Mouse (Mus musculus): ENCODE data around the gene Trappc6b. TPM values are rescaled to one million over a fixed set of nuclear protein-coding genes. Genes with fewer than 3 reads are reported as not detected.

Trappc6b gene
- polyA plus RNA-seq, 1 experiment from 2014 or later = 69.3 TPM

GRCm38 (mm10) chr12:59032101-59032500 is 29.2 kb downstream of the Trappc6b start:
- Histone ChIP-seq H3K36me3 (ENCODE audit: control insufficient read depth, insufficient read depth, low read length) (peaks cover 20% of the 10 kb centered on the region), H3K9ac (ENCODE audit: low read length) (no peak overlapping the region), H3K4me1 (ENCODE audit: control insufficient read depth in 2 of 2, insufficient read depth in 2 of 2, low read length in 2 of 2) (no peaks in the 10 kb centered on the region), H3K27me3 (ENCODE audit: control insufficient read depth, insufficient read depth, low read length) (no peaks in the 10 kb centered on the region), H3K4me3 (ENCODE audit: control insufficient read depth in 1 of 2, insufficient read depth in 1 of 2, low read depth in 1 of 2, low read length in 2 of 2) (no peak overlapping the region), H3K4me2 (ENCODE audit: low read length) (no peak overlapping the region), H3K27ac (replicated peaks in 1 of 2; ENCODE audit: control insufficient read depth in 1 of 2, insufficient read depth in 1 of 2, low read depth in 2 of 2, low read length in 2 of 2) (no peak overlapping the region), H3K9me3 (ENCODE audit: control insufficient read depth, low read length) (no peaks in the 10 kb centered on the region)
- no peak for ATAC-seq (ENCODE audit: insufficient number of reproducible peaks, insufficient read depth, low FRiP score, low read depth)
- whole genome bisulfite sequencing = 66% methylated on average over 5 of the region's 5 CpGs

GRCm38 (mm10) chr12:59021306-59021705 is 40.0 kb downstream of the Trappc6b start:
- Histone ChIP-seq H3K27me3 (ENCODE audit: control insufficient read depth, insufficient read depth, low read length) (no peaks in the 10 kb centered on the region), H3K4me3 (ENCODE audit: control insufficient read depth in 1 of 2, insufficient read depth in 1 of 2, low read depth in 1 of 2, low read length in 2 of 2) (no peak overlapping the region), H3K9ac (ENCODE audit: low read length) (no peak overlapping the region), H3K36me3 (ENCODE audit: control insufficient read depth, insufficient read depth, low read length) (peaks cover 81% of the 10 kb centered on the region), H3K9me3 (ENCODE audit: control insufficient read depth, low read length) (no peaks in the 10 kb centered on the region), H3K4me2 (ENCODE audit: low read length) (no peak overlapping the region), H3K4me1 (ENCODE audit: control insufficient read depth in 2 of 2, insufficient read depth in 2 of 2, low read length in 2 of 2) (no peaks in the 10 kb centered on the region), H3K27ac (replicated peaks in 1 of 2; ENCODE audit: control insufficient read depth in 1 of 2, insufficient read depth in 1 of 2, low read depth in 2 of 2, low read length in 2 of 2) (no peak overlapping the region)
- 92% methylated on average over 4 of the region's 4 CpGs for WGBS
- ATAC-seq (ENCODE audit: insufficient number of reproducible peaks, insufficient read depth, low FRiP score, low read depth) = no peak

DNA sequence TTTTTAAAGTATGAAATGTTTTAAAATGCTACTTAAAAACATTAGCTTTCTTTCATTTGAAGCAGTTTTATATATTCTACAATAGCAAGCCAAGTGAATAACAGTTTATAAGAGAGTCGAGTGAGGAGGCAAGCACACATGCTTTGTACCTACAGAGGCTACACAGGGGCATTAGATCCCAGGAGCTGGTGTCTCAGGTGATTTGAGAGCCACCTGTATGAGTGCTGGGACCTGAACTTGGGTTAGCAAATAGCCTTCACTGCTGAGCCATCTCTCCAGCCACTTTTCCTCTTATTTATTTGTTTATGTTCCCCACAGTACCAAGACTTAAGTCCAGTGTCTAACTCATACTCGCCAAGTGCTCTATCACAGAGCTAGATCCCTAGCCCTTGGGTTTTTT is 41.4 kb downstream of the Trappc6b start:
- Histone ChIP-seq H3K27ac (replicated peaks in 1 of 2; ENCODE audit: control insufficient read depth in 1 of 2, insufficient read depth in 1 of 2, low read depth in 2 of 2, low read length in 2 of 2) (no peak overlapping the region), H3K4me3 (ENCODE audit: control insufficient read depth in 1 of 2, insufficient read depth in 1 of 2, low read depth in 1 of 2, low read length in 2 of 2) (no peak overlapping the region), H3K9ac (ENCODE audit: low read length) (no peak overlapping the region), H3K27me3 (ENCODE audit: control insufficient read depth, insufficient read depth, low read length) (no peaks in the 10 kb centered on the region), H3K4me1 (ENCODE audit: control insufficient read depth in 2 of 2, insufficient read depth in 2 of 2, low read length in 2 of 2) (no peaks in the 10 kb centered on the region), H3K36me3 (ENCODE audit: control insufficient read depth, insufficient read depth, low read length) (peaks cover 73% of the 10 kb centered on the region), H3K9me3 (ENCODE audit: control insufficient read depth, low read length) (no peaks in the 10 kb centered on the region), H3K4me2 (ENCODE audit: low read length) (no peak overlapping the region)
- no peak for ATAC-seq (ENCODE audit: insufficient number of reproducible peaks, insufficient read depth, low FRiP score, low read depth)
- 93% methylated on average over 2 of the region's 2 CpGs for WGBS

GRCm38 (mm10) chr12:59017970-59018369 is 43.3 kb downstream of the Trappc6b start:
- H3K4me2 ChIP-seq (ENCODE audit: low read length) = no peak overlapping the region
- ATAC-seq (ENCODE audit: insufficient number of reproducible peaks, insufficient read depth, low FRiP score, low read depth) = no peak
- WGBS = 93% methylated on average over 8 of the region's 8 CpGs
- no peaks in the 10 kb centered on the region for H3K4me1 ChIP-seq (ENCODE audit: control insufficient read depth in 2 of 2, insufficient read depth in 2 of 2, low read length in 2 of 2)
- no peaks in the 10 kb centered on the region for H3K9me3 ChIP-seq (ENCODE audit: control insufficient read depth, low read length)
- H3K9ac ChIP-seq (ENCODE audit: low read length) = no peak overlapping the region
- no peaks in the 10 kb centered on the region for H3K27me3 ChIP-seq (ENCODE audit: control insufficient read depth, insufficient read depth, low read length)
- H3K36me3 ChIP-seq (ENCODE audit: control insufficient read depth, insufficient read depth, low read length) = peaks cover 65% of the 10 kb centered on the region
- no peak overlapping the region for H3K27ac ChIP-seq (replicated peaks in 1 of 2; ENCODE audit: control insufficient read depth in 1 of 2, insufficient read depth in 1 of 2, low read depth in 2 of 2, low read length in 2 of 2)
- H3K4me3 ChIP-seq (ENCODE audit: control insufficient read depth in 1 of 2, insufficient read depth in 1 of 2, low read depth in 1 of 2, low read length in 2 of 2) = no peak overlapping the region

GRCm38 (mm10) chr12:59013234-59013633 is 48.0 kb downstream of the Trappc6b start, which contains the start of gene Gemin2:
Gemin2 (plus strand) TSS chr12:59013393.
- H3K9ac ChIP-seq (ENCODE audit: low read length) = peak within 1 kb of the TSS; percentile 88
- WGBS = under 1% methylated on average over 28 of the region's 28 CpGs
- no peaks in the 10 kb centered on the region for H3K27me3 ChIP-seq (ENCODE audit: control insufficient read depth, insufficient read depth, low read length)
- H3K27ac ChIP-seq (replicated peaks in 1 of 2; ENCODE audit: control insufficient read depth in 1 of 2, insufficient read depth in 1 of 2, low read depth in 2 of 2, low read length in 2 of 2) = peak within 1 kb of the TSS; percentile 92
- H3K4me1 ChIP-seq (ENCODE audit: control insufficient read depth in 2 of 2, insufficient read depth in 2 of 2, low read length in 2 of 2) = peaks cover 3 to 28% of the 10 kb centered on the region in 2 experiments; a peak in 3 of 4 replicates
- peak within 1 kb of the TSS; percentile 57 to 88 for H3K4me3 ChIP-seq (ENCODE audit: control insufficient read depth in 1 of 2, insufficient read depth in 1 of 2, low read depth in 1 of 2, low read length in 2 of 2)
- H3K9me3 ChIP-seq (ENCODE audit: control insufficient read depth, low read length) = no peaks in the 10 kb centered on the region
- peak within 1 kb of the TSS; percentile 89 for H3K4me2 ChIP-seq (ENCODE audit: low read length)
- peak; percentile 75 for ATAC-seq (ENCODE audit: insufficient number of reproducible peaks, insufficient read depth, low FRiP score, low read depth)
- peaks cover 23% of the 10 kb centered on the region for H3K36me3 ChIP-seq (ENCODE audit: control insufficient read depth, insufficient read depth, low read length)

- H3K27ac ChIP-seq (replicated peaks in 1 of 2; ENCODE audit: control insufficient read depth in 1 of 2, insufficient read depth in 1 of 2, low read depth in 2 of 2, low read length in 2 of 2) = peak overlapping the region; percentile 92
- no peaks in the 10 kb centered on the region for H3K9me3 ChIP-seq (ENCODE audit: control insufficient read depth, low read length)
- H3K4me3 ChIP-seq (ENCODE audit: control insufficient read depth in 1 of 2, insufficient read depth in 1 of 2, low read depth in 1 of 2, low read length in 2 of 2) = peak overlapping the region; percentile 57 to 88; a peak in 3 of 4 replicates
- whole genome bisulfite sequencing = 3% methylated on average over 7 of the region's 7 CpGs
- H3K4me2 ChIP-seq (ENCODE audit: low read length) = peak overlapping the region; percentile 89
- no peaks in the 10 kb centered on the region for H3K27me3 ChIP-seq (ENCODE audit: control insufficient read depth, insufficient read depth, low read length)
- ATAC-seq (ENCODE audit: insufficient number of reproducible peaks, insufficient read depth, low FRiP score, low read depth) = no peak
- H3K4me1 ChIP-seq (ENCODE audit: control insufficient read depth in 2 of 2, insufficient read depth in 2 of 2, low read length in 2 of 2) = peaks cover 3 to 33% of the 10 kb centered on the region in 2 experiments; a peak in 3 of 4 replicates
- H3K9ac ChIP-seq (ENCODE audit: low read length) = peak overlapping the region; percentile 88
- H3K36me3 ChIP-seq (ENCODE audit: control insufficient read depth, insufficient read depth, low read length) = peaks cover 18% of the 10 kb centered on the region
These were observed 48.6 kb downstream of the Trappc6b start for GRCm38 (mm10) chr12:59012710-59013091.

DNA sequence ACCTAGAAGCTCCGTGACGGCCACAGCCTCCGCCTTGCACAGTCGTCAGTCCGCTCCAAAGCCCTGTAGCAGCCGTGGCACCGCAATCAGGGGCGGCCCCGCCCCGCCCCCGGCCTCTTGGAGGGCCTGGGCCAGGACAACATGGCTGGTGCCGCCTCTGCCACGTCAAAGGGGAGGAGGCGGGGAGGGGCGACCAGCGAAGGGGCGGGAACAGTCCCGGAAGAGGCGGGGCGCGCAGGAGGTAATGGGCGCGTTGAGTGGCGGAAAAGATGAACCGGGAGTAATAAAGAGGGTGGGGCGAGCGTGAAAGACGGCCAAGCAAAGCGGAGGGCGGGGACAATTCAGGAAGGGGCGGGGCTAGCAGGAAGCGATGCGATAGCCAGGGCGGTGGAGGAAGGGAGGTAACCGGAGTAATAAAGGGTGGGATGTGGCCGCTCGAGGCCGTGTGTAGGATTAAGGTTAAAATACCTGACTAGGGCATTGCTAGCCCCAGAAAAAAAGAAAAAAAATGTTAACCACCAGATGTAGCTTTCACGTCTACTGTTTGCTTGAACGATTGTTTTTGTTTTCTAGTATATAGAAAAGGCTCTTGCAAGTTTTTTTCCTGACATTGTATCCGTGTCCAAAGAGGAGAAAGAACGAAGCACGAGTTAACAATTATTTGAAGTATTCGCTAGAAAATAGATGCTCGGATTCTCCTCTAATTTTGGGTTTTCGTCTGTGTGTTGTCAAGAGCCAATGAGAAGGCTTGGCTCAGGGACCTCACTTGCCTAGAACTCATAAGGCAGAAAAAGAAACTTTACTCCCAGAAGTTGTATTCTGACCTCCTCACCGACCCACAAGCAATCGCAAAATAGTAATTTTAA is 49.2 kb downstream of the Trappc6b start, which contains the start of gene Sec23a:
Gene Sec23a (minus strand): TSS at position 174 of the 866 bp plus-strand sequence.
- peak within 1 kb of the TSS; percentile 89 for H3K4me2 ChIP-seq (ENCODE audit: low read length)
- H3K9ac ChIP-seq (ENCODE audit: low read length) = peak within 1 kb of the TSS; percentile 95
- peak; percentile 97 for ATAC-seq (ENCODE audit: insufficient number of reproducible peaks, insufficient read depth, low FRiP score, low read depth)
- peak within 1 kb of the TSS; percentile 79 to 88 for H3K4me3 ChIP-seq (ENCODE audit: control insufficient read depth in 1 of 2, insufficient read depth in 1 of 2, low read depth in 1 of 2, low read length in 2 of 2)
- H3K27ac ChIP-seq (replicated peaks in 1 of 2; ENCODE audit: control insufficient read depth in 1 of 2, insufficient read depth in 1 of 2, low read depth in 2 of 2, low read length in 2 of 2) = peak within 1 kb of the TSS; percentile 92
- peaks cover 3 to 36% of the 10 kb centered on the region in 2 experiments; a peak in 3 of 4 replicates for H3K4me1 ChIP-seq (ENCODE audit: control insufficient read depth in 2 of 2, insufficient read depth in 2 of 2, low read length in 2 of 2)
- H3K9me3 ChIP-seq (ENCODE audit: control insufficient read depth, low read length) = no peaks in the 10 kb centered on the region
- under 1% methylated on average over 46 of the region's 48 CpGs for WGBS
- H3K36me3 ChIP-seq (ENCODE audit: control insufficient read depth, insufficient read depth, low read length) = peaks cover 14% of the 10 kb centered on the region
- H3K27me3 ChIP-seq (ENCODE audit: control insufficient read depth, insufficient read depth, low read length) = no peaks in the 10 kb centered on the region
